Mouse (Mus musculus) heart, postnatal 0 days (tissue): Measurements from ENCODE around the gene Setd3.

Experiments
- CTCF ChIP-seq: IDR thresholded peaks from 2 replicates; pipeline ENCODE4 v1.5.1; 2016; ENCODE audit warnings: antibody characterized with exemption, control low read depth, low read depth
- EP300 ChIP-seq: IDR thresholded peaks from 2 replicates; pipeline ENCODE4 v1.6.1; 2016; ENCODE audit warnings: antibody characterized with exemption, low read depth

- TF ChIP-seq EP300 (no peak), CTCF (no peak)
Observed at GRCm38 (mm10) chr12:108111191-108111590, 67.9 kb downstream of the Setd3 start.
